Mouse (Mus musculus) midbrain, embryonic 11.5 days (tissue): ENCODE measurements around the gene St3gal2. TPM values are rescaled to one million over a fixed set of nuclear protein-coding genes. Genes with fewer than 3 reads are reported as not detected.
A peak's percentile ranks its signal among the peaks of the same experiment; 100 is the strongest.

Experiments used
- ATAC-seq: fragments of 200-750 bp; cut with Nextera tagmentation; 2 replicates; pipeline ENCODE4 v1.8.0; 2017; ENCODE audit warnings: moderate TSS enrichment, moderate library complexity; ENCODE audit not compliant: low FRiP score
- DNase-seq: peaks from one replicate; pipeline ENCODE4 v3.0.0; 2015; ENCODE audit warnings: low spot score; ENCODE audit errors: missing footprints
- H3K27ac ChIP-seq: fragments of 300-500 bp; sonication (generic); 2 replicates; pipeline ENCODE4 v1.5.1; 2014; ENCODE audit warnings: low read depth, low read length
- H3K27me3 ChIP-seq: fragments of 300-500 bp; sonication (generic); 2 replicates; pipeline ENCODE4 v1.6.1; 2014; ENCODE audit warnings: mild to moderate bottlenecking, low read length, moderate library complexity, mixed read lengths; ENCODE audit not compliant: control insufficient read depth, insufficient read depth
- H3K36me3 ChIP-seq: fragments of 300-500 bp; sonication (generic); 2 replicates; pipeline ENCODE4 v1.6.1; 2014; ENCODE audit warnings: mild to moderate bottlenecking, low read length, moderate library complexity, mixed read lengths; ENCODE audit not compliant: control insufficient read depth, insufficient read depth
- H3K4me1 ChIP-seq: fragments of 300-500 bp; sonication (generic); 2 replicates; pipeline ENCODE4 v1.6.1; 2014; ENCODE audit warnings: low read length; ENCODE audit not compliant: control insufficient read depth, insufficient read depth
- H3K4me2 ChIP-seq: fragments of 300-500 bp; sonication (generic); 2 replicates; pipeline ENCODE4 v1.6.1; 2014; ENCODE audit warnings: mild to moderate bottlenecking, moderate library complexity
- H3K4me3 ChIP-seq: fragments of 300-500 bp; sonication (generic); 2 replicates; pipeline ENCODE4 v1.5.1; 2014; ENCODE audit warnings: low read depth, low read length
- H3K9ac ChIP-seq: fragments of 300-500 bp; sonication (generic); 2 replicates; pipeline ENCODE4 v1.6.1; 2014; ENCODE audit warnings: low read length
- H3K9me3 ChIP-seq: fragments of 300-500 bp; sonication (generic); 2 replicates; pipeline ENCODE4 v1.6.1; 2016; ENCODE audit warnings: low read length; ENCODE audit not compliant: control insufficient read depth
- WGBS: fragments of 180-500 bp; shearing (Covaris S2); extraction: QIAGEN DNeasy Blood & Tissue Kit; methylation state at CpG from one replicate; pipeline ENCODE4 v1.1.7; 2014; 5-methylcytosine and 5-hydroxymethylcytosine counted together
- polyA plus RNA-seq: library from polyadenylated mRNA; unstranded; fragments of >200 nt; fragmentation: Nextera tagmentation; extraction: Ambion mirVana; gene quantifications from 2 replicates; pipeline ENCODE4 v1.2.1, GENCODE M21; 2014

Gene St3gal2
- polyA plus RNA-seq, 1 experiment from 2014 or later = 11.3 TPM

DNA sequence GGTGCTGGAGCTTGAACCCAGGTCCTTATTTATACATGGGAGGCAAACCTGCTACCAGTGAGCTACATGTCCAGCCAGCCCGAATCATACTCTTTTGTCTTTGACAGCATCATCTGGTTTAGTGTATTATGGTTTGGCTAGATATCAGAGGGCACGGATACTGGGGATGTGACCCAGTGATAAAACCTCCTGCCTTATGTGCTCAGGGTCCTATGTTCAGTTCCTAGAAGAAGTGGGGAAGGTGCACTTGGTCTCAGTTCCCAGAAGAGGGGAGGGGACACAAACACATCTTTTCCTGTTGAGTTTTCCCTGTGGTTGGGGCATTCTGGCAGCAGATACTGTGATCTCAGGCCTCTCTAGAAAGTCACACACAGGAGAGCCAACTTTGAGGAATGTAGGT lies 13.6 kb downstream of the St3gal2 start:
- no peak overlapping the region for H3K4me3 ChIP-seq
- ATAC-seq (no peak), DNase-seq (no peak)
- H3K9ac ChIP-seq = no peak overlapping the region
- H3K27ac ChIP-seq = no peak overlapping the region
- H3K9me3 ChIP-seq = no peaks in the 10 kb centered on the region
- H3K27me3 ChIP-seq = no peaks in the 10 kb centered on the region
- 90% methylated on average over 2 of the region's 2 CpGs for WGBS
- no peaks in the 10 kb centered on the region for H3K36me3 ChIP-seq
- H3K4me2 ChIP-seq = no peak overlapping the region
- no peaks in the 10 kb centered on the region for H3K4me1 ChIP-seq

DNA sequence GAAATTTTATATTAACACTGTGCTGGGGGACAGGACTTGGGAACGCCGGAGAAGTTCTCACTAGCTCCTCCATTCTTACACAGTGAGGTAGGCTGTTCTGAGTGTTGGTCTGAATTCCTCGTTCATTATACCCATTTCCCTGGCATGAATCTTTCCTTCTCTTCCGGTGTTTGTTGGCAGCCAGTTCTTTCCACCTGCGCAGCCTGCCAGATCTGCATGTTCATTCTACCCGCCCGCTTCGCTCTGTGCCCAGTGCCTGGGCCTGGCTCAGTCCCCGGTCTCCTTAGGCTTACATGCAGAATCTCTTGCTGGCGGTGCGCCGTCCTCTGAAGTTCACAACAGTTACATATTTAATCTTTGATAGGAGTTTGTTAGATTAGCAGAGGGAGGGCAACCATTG lies 16.5 kb downstream of the St3gal2 start:
- Histone ChIP-seq H3K4me3 (no peak overlapping the region), H3K9ac (no peak overlapping the region), H3K4me1 (no peaks in the 10 kb centered on the region), H3K27me3 (no peaks in the 10 kb centered on the region), H3K36me3 (no peaks in the 10 kb centered on the region), H3K27ac (no peak overlapping the region), H3K4me2 (no peak overlapping the region), H3K9me3 (no peaks in the 10 kb centered on the region)
- ATAC-seq (no peak), DNase-seq (no peak)
- 93% methylated on average over 12 of the region's 12 CpGs for WGBS

DNA sequence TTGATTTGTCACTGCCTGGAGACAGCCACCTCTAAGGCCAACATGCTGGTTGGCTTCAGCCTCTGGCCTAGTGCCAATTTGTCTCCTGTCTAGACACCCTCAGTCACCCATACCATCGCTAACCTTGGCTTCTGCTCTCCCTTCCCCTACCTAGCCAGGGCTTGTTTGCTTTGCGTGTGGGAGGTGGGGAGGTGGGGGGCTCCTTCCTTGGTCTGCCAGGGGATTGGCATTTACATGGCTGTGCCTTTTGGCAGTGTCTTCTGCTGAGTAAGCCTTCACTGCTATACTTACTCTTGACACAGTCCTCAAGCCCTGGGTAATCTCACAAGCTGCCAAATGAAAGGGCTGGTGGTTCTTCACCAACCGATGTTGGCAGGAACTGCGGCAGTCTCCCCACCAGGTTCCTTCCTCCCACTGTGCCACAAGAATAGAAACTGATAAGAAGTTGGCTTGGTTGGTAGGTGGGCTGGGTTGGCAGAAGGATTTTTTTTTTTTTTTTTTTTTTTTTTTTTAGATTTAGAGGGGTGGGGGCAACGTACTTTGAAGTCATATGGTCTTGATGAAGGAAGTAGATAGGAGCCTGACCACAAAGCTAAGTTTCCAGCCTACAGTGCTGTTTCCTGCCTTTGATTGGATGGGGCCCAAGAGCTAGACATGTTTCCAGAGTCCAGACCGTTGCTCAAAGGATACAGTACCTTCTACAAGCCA lies 19.3 kb downstream of the St3gal2 start:
- WGBS = 91% methylated on average over 6 of the region's 6 CpGs
- no peaks in the 10 kb centered on the region for H3K4me1 ChIP-seq
- DNase-seq (no peak), ATAC-seq (no peak)
- H3K36me3 ChIP-seq = no peaks in the 10 kb centered on the region
- no peak overlapping the region for H3K4me3 ChIP-seq
- H3K27me3 ChIP-seq = no peaks in the 10 kb centered on the region
- no peaks in the 10 kb centered on the region for H3K9me3 ChIP-seq
- no peak overlapping the region for H3K9ac ChIP-seq
- H3K27ac ChIP-seq = no peak overlapping the region
- H3K4me2 ChIP-seq = no peak overlapping the region

DNA sequence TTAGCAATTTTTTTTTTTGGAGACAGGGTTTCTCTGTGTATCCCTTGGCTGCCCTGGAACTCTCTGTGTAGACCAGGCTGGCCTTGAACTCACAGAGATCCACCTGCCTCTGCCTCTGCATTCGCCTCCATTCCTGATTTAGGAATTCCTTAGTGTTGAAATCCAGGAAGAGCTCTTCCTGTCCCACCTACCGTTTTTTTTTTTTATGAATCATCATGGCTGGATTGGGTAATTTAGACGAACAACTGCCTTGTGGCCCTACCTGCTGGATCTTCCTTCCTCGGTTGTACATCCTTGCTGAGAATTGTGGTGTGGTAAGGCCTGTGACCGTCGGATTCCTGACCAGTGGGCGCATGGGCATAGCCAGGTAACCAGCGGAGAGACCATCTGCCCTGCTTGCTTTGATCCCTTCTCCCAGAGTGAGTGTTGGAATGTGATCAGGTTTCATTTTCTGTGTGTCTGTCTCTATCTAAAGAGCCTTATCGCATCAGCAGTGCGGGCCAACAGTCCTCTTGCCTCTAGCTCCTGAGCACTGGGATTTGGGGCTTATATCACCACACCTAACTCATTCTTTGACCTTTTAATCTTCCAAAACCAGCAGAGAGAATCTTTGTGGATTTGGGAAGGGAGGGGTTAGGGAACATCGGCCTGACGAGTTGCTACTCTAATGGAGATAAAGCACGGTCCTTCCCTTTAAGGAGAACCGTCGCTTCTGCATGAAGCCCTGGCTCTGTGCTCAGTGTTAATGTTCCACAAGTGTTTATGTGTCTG lies 21.1 kb downstream of the St3gal2 start:
- DNase-seq = no peak
- H3K9me3 ChIP-seq = no peaks in the 10 kb centered on the region
- H3K4me2 ChIP-seq = no peak overlapping the region
- H3K4me1 ChIP-seq = no peaks in the 10 kb centered on the region
- no peaks in the 10 kb centered on the region for H3K36me3 ChIP-seq
- H3K27ac ChIP-seq = no peak overlapping the region
- ATAC-seq = no peak
- no peak overlapping the region for H3K4me3 ChIP-seq
- H3K27me3 ChIP-seq = no peaks in the 10 kb centered on the region
- no peak overlapping the region for H3K9ac ChIP-seq
- WGBS = 92% methylated on average over 15 of the region's 15 CpGs

DNA sequence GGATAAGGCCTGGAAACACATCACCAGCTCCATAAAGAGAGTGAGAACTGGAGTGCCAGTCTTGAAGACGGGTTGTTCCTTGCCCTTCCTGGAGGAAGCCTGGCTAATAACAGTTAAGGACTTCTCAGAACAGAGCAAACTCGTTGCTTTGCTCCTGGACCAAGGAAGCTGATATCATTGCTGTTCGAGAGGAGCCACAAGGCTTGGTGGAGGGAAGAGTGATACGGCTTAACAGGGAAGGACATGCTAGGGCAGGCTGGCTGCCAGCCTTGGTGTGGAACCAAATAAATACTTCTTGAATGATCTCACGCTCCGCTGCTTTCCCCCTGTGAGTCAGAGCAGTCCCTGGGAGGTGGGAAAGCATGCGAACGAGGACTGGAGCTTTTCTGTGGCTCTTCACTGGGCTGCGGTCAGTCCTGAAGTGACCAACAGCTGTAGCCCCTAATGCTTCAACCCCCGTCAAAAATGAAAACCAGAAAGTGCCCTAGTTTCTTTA lies 21.8 kb downstream of the St3gal2 start:
- no peaks in the 10 kb centered on the region for H3K9me3 ChIP-seq
- no peaks in the 10 kb centered on the region for H3K4me1 ChIP-seq
- no peak overlapping the region for H3K27ac ChIP-seq
- no peak overlapping the region for H3K9ac ChIP-seq
- no peaks in the 10 kb centered on the region for H3K36me3 ChIP-seq
- no peak for ATAC-seq
- no peak for DNase-seq
- H3K27me3 ChIP-seq = no peaks in the 10 kb centered on the region
- 68% methylated on average over 10 of the region's 10 CpGs for WGBS
- no peak overlapping the region for H3K4me3 ChIP-seq
- no peak overlapping the region for H3K4me2 ChIP-seq

DNA sequence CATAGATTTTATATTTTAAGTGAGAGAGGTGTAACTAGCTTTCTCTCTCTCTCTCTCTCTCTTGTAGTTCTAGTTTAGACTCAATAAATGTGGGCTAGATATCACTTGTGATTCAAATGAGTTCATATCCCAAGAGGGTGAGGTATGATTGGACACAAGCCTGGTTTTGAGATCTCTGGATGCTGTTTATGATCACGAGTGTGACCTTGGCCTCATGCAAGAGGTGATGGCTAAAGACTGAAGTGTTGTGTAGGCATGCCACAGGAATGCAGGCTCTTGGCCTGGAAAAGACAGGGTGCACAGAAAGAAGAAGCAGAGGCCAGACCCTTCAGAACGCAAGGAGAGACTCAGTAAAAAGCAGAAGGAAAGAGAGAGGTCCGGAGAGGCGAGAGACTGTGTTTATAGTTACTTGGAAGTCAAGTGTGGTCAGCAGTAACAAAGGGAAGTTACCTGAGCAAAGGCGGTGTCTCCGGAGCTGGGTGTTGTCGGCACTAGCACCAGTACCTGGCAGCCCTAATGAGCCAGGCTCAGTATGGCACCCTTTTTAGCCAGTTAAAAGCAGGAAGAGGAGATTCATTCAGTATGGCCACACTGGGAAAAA lies 24.7 kb downstream of the St3gal2 start:
- Histone ChIP-seq H3K4me3 (no peak overlapping the region), H3K4me1 (no peaks in the 10 kb centered on the region), H3K27me3 (no peaks in the 10 kb centered on the region), H3K27ac (no peak overlapping the region), H3K4me2 (no peak overlapping the region), H3K9ac (no peak overlapping the region), H3K9me3 (no peaks in the 10 kb centered on the region), H3K36me3 (no peaks in the 10 kb centered on the region)
- DNase-seq = no peak
- ATAC-seq = no peak
- WGBS = 89% methylated on average over 7 of the region's 7 CpGs

DNA sequence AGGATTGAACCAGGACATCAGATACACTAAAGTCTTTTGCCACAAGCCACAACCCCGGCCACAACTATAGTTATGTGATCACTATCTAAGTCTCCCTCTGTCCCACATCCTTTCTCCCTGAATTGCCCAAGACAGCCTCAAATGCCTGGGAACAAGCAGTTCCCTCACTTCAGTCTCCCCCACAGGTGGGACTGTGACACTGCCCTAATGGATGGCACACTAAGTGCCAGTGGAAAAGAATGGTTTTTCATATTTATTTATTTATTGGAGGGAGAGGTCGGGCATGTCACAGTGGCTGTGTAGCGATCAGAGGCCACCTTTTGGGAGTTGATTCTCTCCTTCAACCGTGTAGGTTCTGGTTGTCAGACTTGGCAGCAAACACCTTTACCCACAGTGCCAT lies 26.0 kb downstream of the St3gal2 start:
- ATAC-seq (no peak), DNase-seq (no peak)
- Histone ChIP-seq H3K9ac (no peak overlapping the region), H3K27ac (no peak overlapping the region), H3K4me2 (no peak overlapping the region), H3K4me1 (no peaks in the 10 kb centered on the region), H3K27me3 (no peaks in the 10 kb centered on the region), H3K9me3 (no peaks in the 10 kb centered on the region), H3K4me3 (no peak overlapping the region), H3K36me3 (no peaks in the 10 kb centered on the region)
- 80% methylated on average over 4 of the region's 4 CpGs for WGBS

DNA sequence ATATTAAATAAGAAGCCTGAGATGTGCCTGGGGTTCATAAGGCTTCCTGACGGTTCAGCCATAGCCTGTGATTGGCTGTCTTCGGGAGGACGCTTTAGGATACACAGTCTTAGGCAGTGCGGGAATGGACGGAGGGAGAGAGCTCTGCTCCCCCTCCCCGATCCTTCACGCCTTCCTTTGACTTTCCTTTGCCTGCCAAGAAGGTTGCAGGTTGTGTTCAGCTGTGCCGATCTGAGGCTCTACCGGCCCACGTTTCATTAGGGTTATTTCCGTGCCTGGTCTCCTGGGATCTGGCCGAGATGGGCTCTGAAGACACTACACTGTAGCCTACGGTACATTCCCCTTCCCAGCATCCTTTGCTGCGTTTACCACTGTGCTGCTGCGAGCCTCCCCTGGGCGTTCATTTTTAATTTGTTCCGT lies 30.4 kb downstream of the St3gal2 start:
- no peak overlapping the region for H3K27ac ChIP-seq
- ATAC-seq = peak; percentile 42; the same call in 1 of the 2 replicates
- WGBS = 84% methylated on average over 17 of the region's 17 CpGs

DNA sequence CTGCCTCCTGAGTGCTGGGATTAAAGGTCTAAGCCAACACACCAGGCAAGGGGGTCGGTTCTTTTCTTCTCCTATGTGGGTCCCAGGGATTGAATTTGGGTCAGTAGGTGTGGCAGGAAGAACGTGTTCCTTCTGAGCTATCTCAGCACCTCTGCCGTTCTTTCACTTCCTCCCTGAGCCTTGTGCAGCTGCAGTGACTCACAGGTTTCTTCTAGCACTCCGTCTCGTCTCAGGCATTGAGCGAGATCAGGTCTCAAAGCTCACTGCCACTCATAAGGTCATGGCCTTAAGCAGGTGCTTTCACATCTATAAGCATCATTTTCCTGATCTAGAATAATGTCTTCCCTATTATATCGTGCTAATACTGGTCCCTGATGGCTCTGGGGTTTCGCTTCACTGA lies 35.1 kb downstream of the St3gal2 start:
- Histone ChIP-seq H3K4me1 (no peaks in the 10 kb centered on the region), H3K4me2 (no peak overlapping the region), H3K36me3 (peaks cover 5% of the 10 kb centered on the region; the same call in 1 of the 2 replicates), H3K9ac (no peak overlapping the region), H3K27me3 (no peaks in the 10 kb centered on the region), H3K4me3 (no peak overlapping the region), H3K9me3 (no peaks in the 10 kb centered on the region), H3K27ac (no peak overlapping the region)
- ATAC-seq = no peak
- no peak for DNase-seq
- WGBS = 84% methylated on average over 8 of the region's 8 CpGs

More for the DNA sequence above, 30.4 kb downstream of the St3gal2 start:
- H3K9ac ChIP-seq = no peak overlapping the region
- no peaks in the 10 kb centered on the region for H3K36me3 ChIP-seq
- H3K4me3 ChIP-seq = no peak overlapping the region
- no peak overlapping the region for H3K4me2 ChIP-seq
- no peaks in the 10 kb centered on the region for H3K9me3 ChIP-seq
- no peaks in the 10 kb centered on the region for H3K27me3 ChIP-seq
- H3K4me1 ChIP-seq = no peaks in the 10 kb centered on the region
- DNase-seq = no peak
